Mouse (Mus musculus): Measurements from ENCODE around the gene Dppa4. TPM values are rescaled to one million over a fixed set of nuclear protein-coding genes. Genes with fewer than 3 reads are reported as not detected.

Dppa4 gene
- not detected in 2 replicates for polyA plus RNA-seq (2012; ENCODE audit: insufficient read depth, insufficient read length, missing spikeins)

- Histone ChIP-seq H3K27ac (replicated peaks; ENCODE audit: low read depth, low read length) (no peak within 1 kb of the TSS), H3K4me3 (ENCODE audit: insufficient read depth, low read depth, low read length) (no peak within 1 kb of the TSS), H3K4me1 (ENCODE audit: control insufficient read depth, insufficient read depth, insufficient read length, low read length) (no peaks in the 10 kb centered on the region)
Measured at GRCm38 (mm10) chr16:48283517-48283916, at the start of gene Dppa4. Dppa4 (plus strand) TSS chr16:48283733.

GRCm38 (mm10) chr16:48234999-48235398 lies 48.5 kb upstream of the Dppa4 start:
- no peak overlapping the region for H3K27ac ChIP-seq (replicated peaks; ENCODE audit: low read depth, low read length)
- H3K4me3 ChIP-seq (ENCODE audit: insufficient read depth, low read depth, low read length): no peak overlapping the region
- H3K4me1 ChIP-seq (ENCODE audit: control insufficient read depth, insufficient read depth, insufficient read length, low read length): no peaks in the 10 kb centered on the region

DNA sequence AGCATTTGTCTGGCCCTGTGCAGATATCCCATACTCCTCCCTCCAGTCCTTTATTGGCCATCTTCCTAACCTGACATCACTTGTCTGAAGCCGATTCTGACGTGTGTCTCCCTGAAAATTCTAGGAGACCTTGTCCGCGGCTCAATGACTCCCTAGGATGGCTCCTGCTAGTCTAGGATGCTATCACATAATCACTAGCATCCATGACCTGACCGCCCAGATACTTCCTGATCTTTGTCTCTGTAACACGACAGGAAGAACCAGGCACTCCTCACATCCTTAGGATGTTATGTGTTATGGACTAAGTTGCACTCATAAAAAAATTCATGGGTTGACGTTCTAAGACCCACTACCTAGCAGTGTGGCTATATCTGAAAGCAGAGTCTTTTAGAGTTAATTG lies 45.9 kb upstream of the Dppa4 start:
- Histone ChIP-seq H3K4me3 (ENCODE audit: insufficient read depth, low read depth, low read length) (no peak overlapping the region), H3K4me1 (ENCODE audit: control insufficient read depth, insufficient read depth, insufficient read length, low read length) (no peaks in the 10 kb centered on the region), H3K27ac (replicated peaks; ENCODE audit: low read depth, low read length) (no peak overlapping the region)

DNA sequence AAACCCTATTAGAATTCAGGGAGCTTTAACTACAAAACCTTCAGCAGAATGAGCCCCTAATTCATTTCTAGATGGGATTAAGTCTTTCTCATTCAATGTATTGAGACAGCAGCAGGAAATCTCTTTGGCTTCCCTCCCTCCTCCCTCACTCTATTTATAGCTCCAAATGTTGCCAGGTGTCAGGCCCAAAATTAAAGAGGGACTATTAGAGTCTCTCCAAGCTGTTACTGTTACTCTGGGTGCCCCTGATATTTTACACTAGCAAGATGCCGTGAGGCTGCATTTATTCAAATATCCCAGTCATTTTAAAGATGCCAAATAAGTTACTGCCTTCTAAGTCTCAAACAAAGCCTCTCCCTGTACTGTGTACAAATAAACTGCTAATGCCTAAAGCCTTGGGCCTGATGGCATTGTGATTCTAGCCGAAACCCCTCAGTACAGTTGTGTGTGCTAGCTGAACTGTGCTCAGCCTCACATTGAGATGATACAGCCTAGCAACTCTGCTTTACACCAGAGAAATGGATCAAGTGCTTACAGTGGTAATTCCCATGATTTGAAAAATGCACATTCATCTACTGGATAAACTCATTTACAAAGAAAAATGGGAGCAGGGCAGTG lies 36.4 kb upstream of the Dppa4 start:
- Histone ChIP-seq H3K4me1 (ENCODE audit: control insufficient read depth, insufficient read depth, insufficient read length, low read length) (no peaks in the 10 kb centered on the region), H3K27ac (replicated peaks; ENCODE audit: low read depth, low read length) (no peak overlapping the region), H3K4me3 (ENCODE audit: insufficient read depth, low read depth, low read length) (no peak overlapping the region)

- Histone ChIP-seq H3K4me3 (ENCODE audit: insufficient read depth, low read depth, low read length) (no peak overlapping the region), H3K27ac (replicated peaks; ENCODE audit: low read depth, low read length) (no peak overlapping the region), H3K4me1 (ENCODE audit: control insufficient read depth, insufficient read depth, insufficient read length, low read length) (no peaks in the 10 kb centered on the region)
Measured at GRCm38 (mm10) chr16:48252824-48253223, 30.7 kb upstream of the Dppa4 start.

GRCm38 (mm10) chr16:48254584-48254983 lies 28.9 kb upstream of the Dppa4 start:
- H3K27ac ChIP-seq (replicated peaks; ENCODE audit: low read depth, low read length): no peak overlapping the region
- H3K4me3 ChIP-seq (ENCODE audit: insufficient read depth, low read depth, low read length): no peak overlapping the region
- H3K4me1 ChIP-seq (ENCODE audit: control insufficient read depth, insufficient read depth, insufficient read length, low read length): no peaks in the 10 kb centered on the region

DNA sequence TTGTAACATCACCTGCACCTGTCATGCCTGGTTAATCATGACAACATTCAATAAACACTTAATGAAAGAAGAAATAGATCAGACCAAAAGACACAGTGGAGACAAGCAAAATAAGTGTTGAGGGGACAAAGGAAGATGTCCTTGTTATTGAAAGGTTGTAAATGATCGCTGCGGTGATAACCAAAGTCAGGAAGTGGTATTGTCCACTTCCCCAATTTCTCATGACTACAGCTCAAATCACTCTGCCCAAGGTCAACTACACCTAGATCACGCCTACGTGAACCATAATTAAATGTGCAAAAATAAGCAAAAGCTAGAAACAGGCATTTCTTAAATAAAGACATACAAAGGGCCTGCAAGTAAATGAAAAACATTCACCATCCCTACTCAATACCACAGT lies 24.0 kb upstream of the Dppa4 start:
- H3K4me1 ChIP-seq (ENCODE audit: control insufficient read depth, insufficient read depth, insufficient read length, low read length): no peaks in the 10 kb centered on the region
- no peak overlapping the region for H3K4me3 ChIP-seq (ENCODE audit: insufficient read depth, low read depth, low read length)
- H3K27ac ChIP-seq (replicated peaks; ENCODE audit: low read depth, low read length): no peak overlapping the region

- no peak overlapping the region for H3K27ac ChIP-seq (replicated peaks; ENCODE audit: low read depth, low read length)
Measured at GRCm38 (mm10) chr16:48262901-48263300, 20.6 kb upstream of the Dppa4 start.

DNA sequence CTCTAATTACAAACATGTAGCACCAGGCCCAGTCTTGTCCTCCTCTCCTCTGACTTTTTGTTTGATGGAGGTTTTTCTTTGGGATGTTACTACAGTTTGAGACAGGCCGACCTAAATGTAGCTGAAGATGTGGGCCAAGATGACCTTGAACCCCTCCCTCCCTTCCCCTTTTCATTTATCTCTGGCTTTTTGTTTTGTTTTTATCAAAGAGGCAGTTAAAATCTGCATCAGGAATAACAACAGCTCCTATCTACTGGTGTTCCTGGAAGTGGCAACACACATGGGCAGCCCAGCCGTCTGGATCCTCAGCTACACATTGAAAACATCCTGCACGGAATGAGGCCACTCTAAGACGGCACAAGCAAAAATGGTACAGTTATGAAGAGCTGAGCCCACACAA lies 17.7 kb upstream of the Dppa4 start:
- Histone ChIP-seq H3K4me1 (ENCODE audit: control insufficient read depth, insufficient read depth, insufficient read length, low read length) (no peaks in the 10 kb centered on the region), H3K4me3 (ENCODE audit: insufficient read depth, low read depth, low read length) (no peak overlapping the region), H3K27ac (replicated peaks; ENCODE audit: low read depth, low read length) (no peak overlapping the region)

More at GRCm38 (mm10) chr16:48262901-48263300, 20.6 kb upstream of the Dppa4 start:
- Histone ChIP-seq H3K4me3 (ENCODE audit: insufficient read depth, low read depth, low read length) (no peak overlapping the region), H3K4me1 (ENCODE audit: control insufficient read depth, insufficient read depth, insufficient read length, low read length) (no peaks in the 10 kb centered on the region)

DNA sequence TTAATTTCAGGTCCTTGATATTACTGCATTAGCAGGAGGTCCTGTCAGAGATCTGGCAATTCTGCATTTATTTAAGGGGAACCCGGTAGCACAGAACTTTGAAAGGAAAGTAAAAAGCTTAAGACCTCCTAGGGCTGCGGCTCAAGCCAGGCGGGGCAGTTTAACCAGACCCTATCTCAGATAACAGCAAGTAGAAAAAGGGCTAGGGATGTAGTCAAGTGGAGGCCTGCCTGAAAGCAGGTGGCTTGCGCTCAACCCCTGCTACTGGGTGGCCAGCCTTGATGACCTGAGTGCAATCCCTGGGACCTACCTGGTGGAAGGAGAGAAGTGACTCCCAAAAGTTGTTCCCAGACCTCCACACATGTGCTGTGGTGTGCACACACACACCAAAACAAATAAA lies 6.6 kb upstream of the Dppa4 start:
- Histone ChIP-seq H3K27ac (replicated peaks; ENCODE audit: low read depth, low read length) (no peak overlapping the region), H3K4me1 (ENCODE audit: control insufficient read depth, insufficient read depth, insufficient read length, low read length) (no peaks in the 10 kb centered on the region), H3K4me3 (ENCODE audit: insufficient read depth, low read depth, low read length) (no peak overlapping the region)

- no peak overlapping the region for H3K4me3 ChIP-seq (ENCODE audit: insufficient read depth, low read depth, low read length)
Measured at GRCm38 (mm10) chr16:48280883-48281282, 2.6 kb upstream of the Dppa4 start.

GRCm38 (mm10) chr16:48282801-48283200 lies 732 bp upstream of the Dppa4 start:
- H3K4me1 ChIP-seq (ENCODE audit: control insufficient read depth, insufficient read depth, insufficient read length, low read length): no peaks in the 10 kb centered on the region
- no peak overlapping the region for H3K4me3 ChIP-seq (ENCODE audit: insufficient read depth, low read depth, low read length)
- H3K27ac ChIP-seq (replicated peaks; ENCODE audit: low read depth, low read length): no peak overlapping the region

More at GRCm38 (mm10) chr16:48280883-48281282, 2.6 kb upstream of the Dppa4 start:
- Histone ChIP-seq H3K4me1 (ENCODE audit: control insufficient read depth, insufficient read depth, insufficient read length, low read length) (no peaks in the 10 kb centered on the region), H3K27ac (replicated peaks; ENCODE audit: low read depth, low read length) (no peak overlapping the region)

- H3K4me3 ChIP-seq (ENCODE audit: insufficient read depth, low read depth, low read length): no peak overlapping the region
- H3K4me1 ChIP-seq (ENCODE audit: control insufficient read depth, insufficient read depth, insufficient read length, low read length): no peaks in the 10 kb centered on the region
- H3K27ac ChIP-seq (replicated peaks; ENCODE audit: low read depth, low read length): no peak overlapping the region
Measured at GRCm38 (mm10) chr16:48285517-48285916, 2.0 kb downstream of the Dppa4 start.

GRCm38 (mm10) chr16:48297384-48298136 lies 14.0 kb downstream of the Dppa4 start:
- Histone ChIP-seq H3K4me3 (ENCODE audit: insufficient read depth, low read depth, low read length) (no peak overlapping the region), H3K4me1 (ENCODE audit: control insufficient read depth, insufficient read depth, insufficient read length, low read length) (no peaks in the 10 kb centered on the region), H3K27ac (replicated peaks; ENCODE audit: low read depth, low read length) (no peak overlapping the region)

GRCm38 (mm10) chr16:48299884-48300283 lies 16.4 kb downstream of the Dppa4 start:
- H3K4me3 ChIP-seq (ENCODE audit: insufficient read depth, low read depth, low read length): no peak overlapping the region
- H3K4me1 ChIP-seq (ENCODE audit: control insufficient read depth, insufficient read depth, insufficient read length, low read length): no peaks in the 10 kb centered on the region
- no peak overlapping the region for H3K27ac ChIP-seq (replicated peaks; ENCODE audit: low read depth, low read length)

DNA sequence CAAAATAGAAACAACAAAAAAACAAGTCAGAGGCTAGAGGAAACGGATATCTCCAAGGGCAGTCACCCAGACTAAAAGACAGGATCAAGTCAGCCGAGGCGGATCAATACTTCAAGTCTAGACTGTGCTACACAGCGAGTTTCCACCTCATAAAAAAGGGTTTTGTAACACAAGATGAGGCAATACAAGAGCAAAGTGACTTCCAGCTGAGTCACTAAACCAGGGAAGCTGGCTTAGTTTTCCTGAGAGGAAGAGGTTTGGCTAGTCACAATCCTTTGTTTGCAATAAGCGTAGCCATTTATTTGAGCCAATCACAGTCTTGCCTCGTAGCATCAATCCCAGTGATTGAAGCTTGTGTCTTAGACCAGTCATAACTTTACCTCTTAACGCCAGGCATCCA lies 20.0 kb downstream of the Dppa4 start, which contains the start of gene Dppa2:
Dppa2 (plus strand) TSS at position 400 of the 400 bp plus-strand sequence.
- Histone ChIP-seq H3K4me3 (ENCODE audit: insufficient read depth, low read depth, low read length) (no peak within 1 kb of the TSS), H3K27ac (replicated peaks; ENCODE audit: low read depth, low read length) (no peak within 1 kb of the TSS), H3K4me1 (ENCODE audit: control insufficient read depth, insufficient read depth, insufficient read length, low read length) (no peaks in the 10 kb centered on the region)

Measured in brown adipose tissue, adult 24 weeks (tissue).